Mouse (Mus musculus) layer of hippocampus, adult 8-10 months (tissue): ENCODE data around the gene Abat. TPM values are rescaled to one million over a fixed set of nuclear protein-coding genes. Genes with fewer than 3 reads are reported as not detected.

Source experiments
- DNase-seq, 2 experiments: peaks; one replicate each; pipeline ENCODE4 v3.0.0; 2022; ENCODE audit warnings: low spot score in 2 of 2
- total RNA-seq, 4 experiments: library from RNA; stranded (reverse); gene quantifications; 2 replicates each; pipeline ENCODE4 v1.2.4; 2022

Gene Abat
- total RNA-seq, 4 experiments from 2014 or later = 127 to 163 (median 143) TPM

GRCm38 (mm10) chr16:8573041-8573440 is 59.8 kb downstream of the Abat start:
- no peak for DNase-seq

GRCm38 (mm10) chr16:8573751-8574150 is 60.5 kb downstream of the Abat start:
- DNase-seq = no peak

- no peak for DNase-seq
Measured at GRCm38 (mm10) chr16:8574316-8574715, 61.1 kb downstream of the Abat start.

GRCm38 (mm10) chr16:8576111-8576510 is 62.9 kb downstream of the Abat start:
- DNase-seq = no peak

GRCm38 (mm10) chr16:8576901-8577300 is 63.7 kb downstream of the Abat start:
- DNase-seq = no peak

- no peak for DNase-seq
Measured at GRCm38 (mm10) chr16:8578326-8578725, 65.1 kb downstream of the Abat start.

- DNase-seq = no peak
Measured at GRCm38 (mm10) chr16:8579546-8579945, 66.3 kb downstream of the Abat start.

- DNase-seq = no peak
Measured at GRCm38 (mm10) chr16:8581661-8582239, 68.5 kb downstream of the Abat start.

GRCm38 (mm10) chr16:8582579-8583295 is 69.5 kb downstream of the Abat start:
- no peak for DNase-seq

GRCm38 (mm10) chr16:8584248-8584647 is 71.0 kb downstream of the Abat start:
- DNase-seq = no peak

- DNase-seq = no peak
Measured at GRCm38 (mm10) chr16:8585056-8585455, 71.8 kb downstream of the Abat start.

GRCm38 (mm10) chr16:8595411-8595810 is 82.2 kb downstream of the Abat start:
- peak; percentile 79 to 82 for DNase-seq

- peak in 1 of 2 experiments; percentile 23 for DNase-seq
Measured at GRCm38 (mm10) chr16:8596336-8596735, 83.1 kb downstream of the Abat start.

GRCm38 (mm10) chr16:8597516-8597915 is 84.3 kb downstream of the Abat start:
- no peak for DNase-seq

GRCm38 (mm10) chr16:8603789-8604188 is 90.6 kb downstream of the Abat start:
- no peak for DNase-seq

- DNase-seq = no peak
Measured at GRCm38 (mm10) chr16:8610397-8610796, 97.2 kb downstream of the Abat start.

GRCm38 (mm10) chr16:8612214-8613005 is 99.2 kb downstream of the Abat start:
- no peak for DNase-seq

- no peak for DNase-seq
Measured at GRCm38 (mm10) chr16:8613039-8613438, 99.8 kb downstream of the Abat start.

- no peak for DNase-seq
Measured at GRCm38 (mm10) chr16:8613447-8613846, 100.2 kb downstream of the Abat start.

GRCm38 (mm10) chr16:8619659-8620314 is 106.6 kb downstream of the Abat start:
- no peak for DNase-seq

- DNase-seq = no peak
Measured at GRCm38 (mm10) chr16:8620315-8621115, 107.3 kb downstream of the Abat start.
